Mouse (Mus musculus): ENCODE measurements at regions not wholly inside any gene's neighbourhood (a gene's known extent, or its start where the extent isn't known, plus 50 kb on each side); places are given as distances from the start of the nearest gene placed in this dataset.

DNA sequence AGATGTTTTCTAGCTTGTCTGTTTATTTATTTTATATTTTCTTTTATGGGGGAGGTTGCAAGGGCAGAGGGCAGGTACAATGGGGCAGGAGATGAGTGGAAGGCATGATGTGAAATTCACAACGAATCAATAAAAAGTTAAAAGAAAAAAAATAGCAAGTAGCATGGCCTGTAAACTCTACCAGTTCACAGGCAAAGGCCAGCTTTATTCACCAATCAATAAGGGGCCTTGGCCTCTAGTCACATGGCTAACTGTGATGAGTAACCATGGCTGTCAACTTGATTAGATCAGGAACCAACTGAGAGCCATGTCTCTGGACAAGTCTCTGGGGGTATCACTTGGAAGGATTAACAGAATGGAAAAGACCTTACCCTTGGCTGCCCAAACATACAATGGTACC, 304.1 kb upstream of the Hs6st1 start:
- TF ChIP-seq POLR2A (IDR thresholded peaks at IDR 0.05; ENCODE audit: control insufficient read depth, extremely low read depth, insufficient read depth, low read length, poor library complexity) (no peak), CTCF (IDR thresholded peaks at IDR 0.05; ENCODE audit: borderline replicate concordance, control insufficient read depth, extremely low read depth, insufficient read depth, low read length, poor library complexity) (no peak)
